Mouse (Mus musculus): ENCODE measurements around the gene Hmmr. TPM values are rescaled to one million over a fixed set of nuclear protein-coding genes. Genes with fewer than 3 reads are reported as not detected.

Gene Hmmr
- 0.28 TPM for polyA plus RNA-seq (2015; fragmentation: Illumina TruSeq; extraction: RNeasy Lipid Tissue Mini Kit (QIAGEN cat#74804); ENCODE audit: low read depth, low replicate concordance)

GRCm38 (mm10) chr11:40733339-40734174, at the start of gene Hmmr, which contains the start of gene Nudcd2:
Gene Hmmr (minus strand): TSS chr11:40733422.
Gene Nudcd2 (plus strand): TSS chr11:40733667.

GRCm38 (mm10) chr11:40755109-40755627, 21.9 kb upstream of the Hmmr start, which contains the start of gene Ccng1:
Gene Ccng1 (minus strand): TSS chr11:40755311.

GRCm38 (mm10) chr11:40695103-40695502, 38.1 kb downstream of the Hmmr start, which contains the start of gene Mat2b:
Gene Mat2b (minus strand): TSS chr11:40695203.

Other genes starting within 250 kb of the Hmmr start
- 196 TPM for gene Mat2b, start 38.2 kb downstream of the Hmmr start, polyA plus RNA-seq (2015; fragmentation: Illumina TruSeq; extraction: RNeasy Lipid Tissue Mini Kit (QIAGEN cat#74804); ENCODE audit: low read depth, low replicate concordance)
- 36.9 TPM for gene Nudcd2, start 245 bp upstream of the Hmmr start, polyA plus RNA-seq (2015; fragmentation: Illumina TruSeq; extraction: RNeasy Lipid Tissue Mini Kit (QIAGEN cat#74804); ENCODE audit: low read depth, low replicate concordance)
- gene Ccng1, start 21.9 kb upstream of the Hmmr start, polyA plus RNA-seq (2015; fragmentation: Illumina TruSeq; extraction: RNeasy Lipid Tissue Mini Kit (QIAGEN cat#74804); ENCODE audit: low read depth, low replicate concordance), result 92.7 TPM

Data from brain, adult 10 weeks (tissue).